Mouse (Mus musculus) forebrain, embryonic 11.5 days (tissue): ENCODE data around the gene Dock8. TPM values are rescaled to one million over a fixed set of nuclear protein-coding genes. Genes with fewer than 3 reads are reported as not detected.

ENCODE experiments used
- ATAC-seq: fragments of 200-750 bp; cut with Nextera tagmentation; replicated peaks from 2 replicates; pipeline ENCODE4 v1.8.0; 2017; ENCODE audit warnings: moderate TSS enrichment; ENCODE audit not compliant: low FRiP score
- DNase-seq: peaks from one replicate; pipeline ENCODE4 v3.0.0-alpha.2; 2017; ENCODE audit warnings: low spot score
- H3K27ac ChIP-seq: fragments of 300-500 bp; sonication (generic); 2 replicates; pipeline ENCODE4 v1.5.1; 2014; ENCODE audit warnings: low read depth, low read length
- H3K27me3 ChIP-seq: fragments of 300-500 bp; sonication (generic); 2 replicates; pipeline ENCODE4 v1.6.1; 2014; ENCODE audit warnings: mild to moderate bottlenecking, low read length, mixed read lengths; ENCODE audit not compliant: control insufficient read depth, insufficient read depth
- H3K36me3 ChIP-seq: fragments of 300-500 bp; sonication (generic); 2 replicates; pipeline ENCODE4 v1.6.1; 2014; ENCODE audit warnings: mild to moderate bottlenecking, low read length, moderate library complexity, mixed read lengths; ENCODE audit not compliant: control insufficient read depth, insufficient read depth
- H3K4me1 ChIP-seq: fragments of 300-500 bp; sonication (generic); replicated peaks from 2 replicates; pipeline ENCODE4 v1.6.1; 2014; ENCODE audit warnings: low read length, mixed read lengths; ENCODE audit not compliant: control insufficient read depth, insufficient read depth
- H3K4me2 ChIP-seq: fragments of 300-500 bp; sonication (generic); 2 replicates; pipeline ENCODE4 v1.6.1; 2014; ENCODE audit warnings: low read depth, mild to moderate bottlenecking, low read length, moderate library complexity, mixed read lengths; ENCODE audit not compliant: severe bottlenecking
- H3K4me3 ChIP-seq: fragments of 300-500 bp; sonication (generic); 2 replicates; pipeline ENCODE4 v1.5.1; 2014; ENCODE audit warnings: low read depth, low read length
- H3K9ac ChIP-seq: fragments of 300-500 bp; sonication (generic); 2 replicates; pipeline ENCODE4 v1.6.1; 2014; ENCODE audit warnings: low read length
- H3K9me3 ChIP-seq: fragments of 300-500 bp; sonication (generic); 2 replicates; pipeline ENCODE4 v1.6.1; 2016; ENCODE audit warnings: low read length, mixed read lengths; ENCODE audit not compliant: control insufficient read depth
- WGBS: fragments of 180-500 bp; shearing (Covaris S2); extraction: QIAGEN DNeasy Blood & Tissue Kit; methylation state at CpG from one replicate; pipeline ENCODE4 v1.1.7; 2014; 5-methylcytosine and 5-hydroxymethylcytosine counted together
- polyA plus RNA-seq: library from polyadenylated mRNA; unstranded; fragments of >200 nt; fragmentation: Nextera tagmentation; extraction: Ambion mirVana; gene quantifications from 2 replicates; pipeline ENCODE4 v1.2.1, GENCODE M21; 2014

Dock8 gene
- polyA plus RNA-seq, 1 experiment from 2014 or later: 1.3 TPM

DNA sequence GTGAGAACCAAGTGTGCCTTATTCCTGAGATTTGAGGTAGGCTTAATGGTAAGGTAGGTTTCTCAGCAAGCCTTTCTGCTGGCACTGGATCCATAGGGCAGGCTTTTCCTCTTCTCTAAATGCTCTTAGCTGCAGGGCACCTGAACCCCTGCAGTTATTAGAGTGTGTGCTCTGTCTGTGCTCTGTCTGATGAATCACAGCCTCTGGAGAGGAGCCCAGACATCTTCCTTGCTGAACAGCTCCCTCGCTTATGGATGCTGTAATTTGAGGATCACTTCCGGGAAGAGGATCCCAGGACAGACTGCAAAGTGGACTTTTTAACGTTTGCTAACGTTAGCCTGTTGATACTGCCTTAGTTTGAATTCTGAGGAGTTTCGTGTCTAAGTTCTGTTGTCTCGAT is 41.9 kb downstream of the Dock8 start:
- H3K4me2 ChIP-seq: no peak overlapping the region
- ATAC-seq (no peak), DNase-seq (no peak)
- H3K4me3 ChIP-seq: no peak overlapping the region
- H3K27ac ChIP-seq: no peak overlapping the region
- no peaks in the 10 kb centered on the region for H3K36me3 ChIP-seq
- no peak overlapping the region for H3K9ac ChIP-seq
- H3K27me3 ChIP-seq: no peaks in the 10 kb centered on the region
- no peaks in the 10 kb centered on the region for H3K9me3 ChIP-seq
- 67% methylated on average over 6 of the region's 6 CpGs for WGBS
- no peaks in the 10 kb centered on the region for H3K4me1 ChIP-seq

GRCm38 (mm10) chr19:25042973-25043372 is 43.6 kb downstream of the Dock8 start:
- Histone ChIP-seq H3K36me3 (no peaks in the 10 kb centered on the region), H3K27ac (no peak overlapping the region), H3K9me3 (no peaks in the 10 kb centered on the region), H3K4me2 (no peak overlapping the region), H3K27me3 (no peaks in the 10 kb centered on the region), H3K4me3 (no peak overlapping the region), H3K9ac (no peak overlapping the region), H3K4me1 (no peaks in the 10 kb centered on the region)
- ATAC-seq (no peak), DNase-seq (no peak)
- 92% methylated on average over 11 of the region's 11 CpGs for WGBS

GRCm38 (mm10) chr19:25044057-25044456 is 44.7 kb downstream of the Dock8 start:
- no peaks in the 10 kb centered on the region for H3K27me3 ChIP-seq
- H3K4me1 ChIP-seq: no peaks in the 10 kb centered on the region
- no peak overlapping the region for H3K9ac ChIP-seq
- ATAC-seq (no peak), DNase-seq (no peak)
- 92% methylated on average over 3 of the region's 3 CpGs for WGBS
- H3K4me3 ChIP-seq: no peak overlapping the region
- H3K4me2 ChIP-seq: no peak overlapping the region
- no peaks in the 10 kb centered on the region for H3K36me3 ChIP-seq
- H3K27ac ChIP-seq: no peak overlapping the region
- no peaks in the 10 kb centered on the region for H3K9me3 ChIP-seq

DNA sequence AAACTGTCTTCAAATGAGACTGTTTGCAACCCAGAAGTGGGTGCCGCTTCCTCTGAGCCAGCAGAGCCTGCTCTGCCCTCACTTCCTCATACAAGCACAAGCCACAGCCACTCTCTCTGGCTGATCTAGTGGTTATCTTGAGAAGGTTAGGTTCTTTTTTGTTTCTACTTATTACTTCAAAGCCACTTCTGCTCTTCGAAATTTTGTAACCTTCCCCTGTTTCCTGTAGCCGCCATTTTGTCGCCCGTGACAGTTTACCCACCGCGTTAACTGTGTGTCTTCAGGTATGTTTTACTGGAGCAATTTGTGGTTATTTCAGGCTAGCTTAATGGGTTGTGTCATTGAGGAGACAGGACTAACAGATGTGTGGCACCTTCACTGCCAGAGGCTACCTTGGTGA is 53.0 kb downstream of the Dock8 start:
- DNase-seq (no peak), ATAC-seq (no peak)
- no peaks in the 10 kb centered on the region for H3K9me3 ChIP-seq
- H3K4me1 ChIP-seq: no peaks in the 10 kb centered on the region
- H3K9ac ChIP-seq: no peak overlapping the region
- no peak overlapping the region for H3K4me3 ChIP-seq
- no peaks in the 10 kb centered on the region for H3K36me3 ChIP-seq
- no peak overlapping the region for H3K4me2 ChIP-seq
- H3K27me3 ChIP-seq: no peaks in the 10 kb centered on the region
- WGBS: 93% methylated on average over 7 of the region's 7 CpGs
- no peak overlapping the region for H3K27ac ChIP-seq

GRCm38 (mm10) chr19:25053152-25053551 is 53.8 kb downstream of the Dock8 start:
- Histone ChIP-seq H3K9me3 (no peaks in the 10 kb centered on the region), H3K27ac (no peak overlapping the region), H3K4me3 (no peak overlapping the region), H3K4me2 (no peak overlapping the region), H3K9ac (no peak overlapping the region), H3K4me1 (no peaks in the 10 kb centered on the region), H3K36me3 (no peaks in the 10 kb centered on the region), H3K27me3 (no peaks in the 10 kb centered on the region)
- ATAC-seq (no peak), DNase-seq (no peak)
- WGBS: 84% methylated on average over 7 of the region's 7 CpGs

- WGBS: 92% methylated on average over 7 of the region's 7 CpGs
- Histone ChIP-seq H3K4me1 (no peaks in the 10 kb centered on the region), H3K4me3 (no peak overlapping the region), H3K27ac (no peak overlapping the region), H3K27me3 (no peaks in the 10 kb centered on the region), H3K4me2 (no peak overlapping the region), H3K9me3 (no peaks in the 10 kb centered on the region), H3K9ac (no peak overlapping the region), H3K36me3 (no peaks in the 10 kb centered on the region)
- DNase-seq (no peak), ATAC-seq (no peak)
Measured at GRCm38 (mm10) chr19:25055025-25055424, 55.7 kb downstream of the Dock8 start.

- no peak overlapping the region for H3K27ac ChIP-seq
- no peaks in the 10 kb centered on the region for H3K36me3 ChIP-seq
- no peak overlapping the region for H3K4me3 ChIP-seq
- ATAC-seq (no peak), DNase-seq (no peak)
- no peaks in the 10 kb centered on the region for H3K27me3 ChIP-seq
- no peaks in the 10 kb centered on the region for H3K9me3 ChIP-seq
- H3K4me1 ChIP-seq: peaks cover 4% of the 10 kb centered on the region; the same call in 1 of the 2 replicates
- 88% methylated on average over 7 of the region's 7 CpGs for WGBS
- no peak overlapping the region for H3K9ac ChIP-seq
- H3K4me2 ChIP-seq: no peak overlapping the region
Measured at GRCm38 (mm10) chr19:25055559-25055958, 56.2 kb downstream of the Dock8 start.

- Histone ChIP-seq H3K27ac (no peak overlapping the region), H3K27me3 (no peaks in the 10 kb centered on the region)
- no peak for DNase-seq
Measured at GRCm38 (mm10) chr19:25056224-25056623, 56.9 kb downstream of the Dock8 start.

GRCm38 (mm10) chr19:25057826-25058225 is 58.5 kb downstream of the Dock8 start:
- no peak for ATAC-seq
- H3K4me3 ChIP-seq: no peak overlapping the region
- H3K4me1 ChIP-seq: peaks cover 4% of the 10 kb centered on the region; the same call in 1 of the 2 replicates
- no peaks in the 10 kb centered on the region for H3K9me3 ChIP-seq
- WGBS: 94% methylated on average over 8 of the region's 8 CpGs
- H3K27me3 ChIP-seq: no peaks in the 10 kb centered on the region
- no peak for DNase-seq
- no peak overlapping the region for H3K4me2 ChIP-seq
- H3K36me3 ChIP-seq: no peaks in the 10 kb centered on the region
- no peak overlapping the region for H3K9ac ChIP-seq
- no peak overlapping the region for H3K27ac ChIP-seq

More at GRCm38 (mm10) chr19:25056224-25056623, 56.9 kb downstream of the Dock8 start:
- H3K4me2 ChIP-seq: no peak overlapping the region
- no peak for ATAC-seq
- peaks cover 4% of the 10 kb centered on the region; the same call in 1 of the 2 replicates for H3K4me1 ChIP-seq
- no peak overlapping the region for H3K4me3 ChIP-seq
- no peak overlapping the region for H3K9ac ChIP-seq
- no peaks in the 10 kb centered on the region for H3K9me3 ChIP-seq
- H3K36me3 ChIP-seq: no peaks in the 10 kb centered on the region
- WGBS: 91% methylated on average over 10 of the region's 10 CpGs
